Mouse (Mus musculus): ENCODE data around the gene Otogl.

- TF ChIP-seq POLR2A (IDR thresholded peaks at IDR 0.05; ENCODE audit: borderline replicate concordance, extremely low read depth, insufficient read depth, insufficient read length, poor library complexity, severe bottlenecking) (no peak), CTCF (IDR thresholded peaks at IDR 0.05; ENCODE audit: borderline replicate concordance, extremely low read depth, insufficient read depth, insufficient read length) (no peak)
These were observed at the start of gene Otogl for GRCm38 (mm10) chr10:107912084-107912573.

All from brain, embryonic 14.5 days (tissue).